Mouse (Mus musculus) activated CD4-positive, CD25-positive, alpha-beta regulatory T cell, adult 4 months (primary cell): ENCODE data around the gene Vasp. TPM values are rescaled to one million over a fixed set of nuclear protein-coding genes. Genes with fewer than 3 reads are reported as not detected.

Source experiments
- ATAC-seq: one replicate; pipeline ENCODE4 v1.8.0; 2017
- polyA plus RNA-seq, 2 experiments: library from polyadenylated mRNA; unstranded; fragments of 100-300 nt; shearing (Covaris generic); gene quantifications; one replicate each; pipeline ENCODE4 v1.2.1; 2017

Vasp gene
- polyA plus RNA-seq, 2 experiments from 2014 or later, result 96.0 to 113 TPM

DNA sequence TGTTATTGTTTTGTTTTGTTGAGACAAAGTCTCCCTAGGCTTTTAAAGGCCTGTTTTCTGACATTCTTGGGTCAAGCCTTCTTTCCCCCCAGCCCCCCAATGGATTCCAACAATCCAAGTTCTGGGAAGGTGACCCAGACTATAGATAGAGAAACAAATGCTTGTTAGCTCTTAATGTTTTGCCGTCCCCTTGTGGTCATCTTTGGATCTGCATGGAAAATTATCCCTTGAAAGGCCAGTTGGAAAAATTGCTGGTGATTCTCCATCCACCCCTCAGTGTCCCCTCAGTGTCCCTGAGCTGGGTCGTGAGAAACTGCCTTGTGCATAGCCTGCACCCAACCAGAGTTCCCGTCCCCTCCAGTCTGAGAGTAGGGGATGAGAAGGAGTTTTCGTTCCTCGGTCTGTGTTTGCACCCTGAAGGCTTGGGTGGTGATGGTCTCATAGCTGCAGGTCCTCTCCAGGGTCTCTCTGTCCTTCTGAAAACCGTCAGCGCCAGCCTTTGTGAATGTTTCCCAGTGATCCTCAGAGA, 62.6 kb downstream of the Vasp start:
- ATAC-seq, result no peak

DNA sequence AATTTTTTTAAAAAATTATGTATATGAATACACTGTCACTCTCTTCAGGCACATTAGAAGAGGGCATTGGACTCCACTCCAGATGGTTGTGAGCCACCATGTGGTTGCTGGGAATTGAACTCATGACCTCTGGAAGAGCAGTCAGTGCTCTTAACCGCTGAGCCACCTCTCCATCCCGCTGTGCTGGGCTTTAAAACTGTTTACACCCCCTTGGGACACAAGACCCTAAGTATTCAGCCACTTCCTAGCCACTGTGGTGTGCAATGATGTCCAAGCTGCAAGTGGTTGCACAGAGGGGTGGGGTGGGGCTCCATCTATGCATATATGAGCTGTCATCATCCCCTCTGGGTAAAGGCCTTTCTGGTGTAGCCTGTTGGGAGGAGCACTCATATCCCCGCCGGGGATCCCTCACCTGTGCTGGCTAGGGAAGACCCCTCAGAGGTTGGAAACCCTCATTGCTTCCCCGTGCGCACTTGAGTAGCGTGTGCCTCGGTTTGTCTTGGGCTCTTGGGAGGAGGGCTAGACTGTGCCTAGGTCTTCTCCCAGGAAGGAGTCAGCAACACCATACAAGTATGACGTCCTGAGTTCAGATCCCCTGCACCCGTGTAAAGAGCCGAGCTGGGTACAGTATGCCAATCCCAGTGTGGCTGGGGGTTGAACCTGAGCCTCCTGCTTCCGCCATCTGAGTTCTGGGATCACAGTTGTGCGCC, 63.3 kb downstream of the Vasp start:
- no peak for ATAC-seq

Other genes starting within 250 kb of the Vasp start
- gene Foxa3, start 248.3 kb downstream of the Vasp start, polyA plus RNA-seq, result under 1 TPM in 1 of 2 experiments, not detected in 1; 0.16 TPM
- gene Sympk, start 247.4 kb downstream of the Vasp start, polyA plus RNA-seq, result 10 to 100 TPM in 1 of 2 experiments, 1 to 10 TPM in 1; 10.0 to 10.3 TPM
- gene Rsph6a, start 217.1 kb downstream of the Vasp start, polyA plus RNA-seq, result not detected
- gene Dmwd, start 195.6 kb downstream of the Vasp start, polyA plus RNA-seq, result not detected
- not detected for gene Dmpk, start 188.0 kb downstream of the Vasp start, polyA plus RNA-seq
- gene Six5, start 177.2 kb downstream of the Vasp start, polyA plus RNA-seq, result under 1 TPM in 1 of 2 experiments, not detected in 1; 0.25 TPM
- not detected for gene Gm4969, start 153.4 kb downstream of the Vasp start, polyA plus RNA-seq
- gene Fbxo46, start 152.0 kb downstream of the Vasp start, polyA plus RNA-seq, result 10 to 100 TPM; 17.1 to 17.7 TPM
- 10 to 100 TPM in 1 of 2 experiments, 1 to 10 TPM in 1; 8.9 to 11.6 TPM for gene Qpctl, start 122.5 kb downstream of the Vasp start, polyA plus RNA-seq
- 10 to 100 TPM; 85.2 to 96.5 TPM for gene Snrpd2, start 122.1 kb downstream of the Vasp start, polyA plus RNA-seq
- gene Gipr, start 105.7 kb downstream of the Vasp start, polyA plus RNA-seq, result not detected
- gene Eml2, start 95.4 kb downstream of the Vasp start, polyA plus RNA-seq, result 10 to 100 TPM in 1 of 2 experiments, 1 to 10 TPM in 1; 5.2 to 16.9 TPM
- under 1 TPM in 1 of 2 experiments, not detected in 1; 0.30 TPM for gene Gpr4, start 59.3 kb downstream of the Vasp start, polyA plus RNA-seq
- gene Opa3, start 43.5 kb downstream of the Vasp start, polyA plus RNA-seq, result 10 to 100 TPM; 16.6 to 16.9 TPM
- gene Ppm1n, start 8.2 kb upstream of the Vasp start, polyA plus RNA-seq, result 1 to 10 TPM; 1.1 to 1.2 TPM
- not detected for gene Rtn2, start 10.8 kb upstream of the Vasp start, polyA plus RNA-seq
- 1 to 10 TPM in 1 of 2 experiments, under 1 TPM in 1; 0.79 to 1.1 TPM for gene Fosb, start 38.2 kb upstream of the Vasp start, polyA plus RNA-seq
- 10 to 100 TPM; 61.1 to 72.3 TPM for gene Ercc1, start 73.0 kb upstream of the Vasp start, polyA plus RNA-seq
- 10 to 100 TPM; 19.4 to 20.2 TPM for gene Cd3eap, start 87.7 kb upstream of the Vasp start, polyA plus RNA-seq
- under 1 TPM in 1 of 2 experiments, not detected in 1; 0.17 TPM for gene Ppp1r13l, start 87.9 kb upstream of the Vasp start, polyA plus RNA-seq
- 10 to 100 TPM in 1 of 2 experiments, 1 to 10 TPM in 1; 4.7 to 10.8 TPM for gene Ercc2, start 110.2 kb upstream of the Vasp start, polyA plus RNA-seq
- 1 to 10 TPM; 3.1 to 6.0 TPM for gene Klc3, start 132.3 kb upstream of the Vasp start, polyA plus RNA-seq
- under 1 TPM in 1 of 2 experiments, not detected in 1; 0.34 TPM for gene Ckm, start 133.0 kb upstream of the Vasp start, polyA plus RNA-seq
- gene Mark4, start 187.0 kb upstream of the Vasp start, polyA plus RNA-seq, result 1 to 10 TPM; 1.2 to 2.7 TPM
- gene Exoc3l2, start 191.5 kb upstream of the Vasp start, polyA plus RNA-seq, result not detected
- under 1 TPM; 0.90 to 0.91 TPM for gene Bloc1s3, start 236.6 kb upstream of the Vasp start, polyA plus RNA-seq
- gene Trappc6a, start 236.6 kb upstream of the Vasp start, polyA plus RNA-seq, result 10 to 100 TPM; 38.7 to 44.6 TPM
- not detected for gene Nkpd1, start 246.0 kb upstream of the Vasp start, polyA plus RNA-seq